Mouse (Mus musculus) left cerebral cortex, postnatal 14 days (tissue): Measurements from ENCODE around the gene Bglap. TPM values are rescaled to one million over a fixed set of nuclear protein-coding genes. Genes with fewer than 3 reads are reported as not detected.
"Not testable (repeated sequence)": the region's sequence is repeated elsewhere in the genome, so short reads cannot be mapped to it uniquely, and the experiment has no call there.

Experiments
- DNase-seq, 2 experiments: peaks; one replicate each; pipeline ENCODE4 v3.0.0; 2021 to 2022; ENCODE audit warnings: low spot score in 2 of 2, mixed read lengths in 1 of 2
- intact Hi-C: fragments of 180-260 bp; cut with DNase I; formaldehyde crosslinking; loops from one replicate; pipeline ENCODE4 v1.15.1; 2025
- long read RNA-seq, 2 experiments: library from polyadenylated mRNA; stranded (forward); transcript quantifications; one replicate each; pipeline ENCODE4 v2.0.0; 2021
- total RNA-seq, 2 experiments: library from RNA; stranded (reverse); gene quantifications; 2 replicates each; pipeline ENCODE4 v1.2.3; 2021

The Bglap gene
- 1 to 10 TPM; 1.5 to 1.8 TPM for total RNA-seq
- long read RNA-seq, experiment 1, partial matches to known transcripts: 0 of 1 reads
- long read RNA-seq, experiment 1, other reads (novel, unspliced or antisense): 0 of 1 reads
- long read RNA-seq, experiment 2: 0 reads

GRCm38 (mm10) chr3:88384364-88384763 is at the start of gene Bglap:
Gene Bglap (minus strand): TSS chr3:88384464.
- intact Hi-C loops: no loop called here
- no peak for DNase-seq

DNA sequence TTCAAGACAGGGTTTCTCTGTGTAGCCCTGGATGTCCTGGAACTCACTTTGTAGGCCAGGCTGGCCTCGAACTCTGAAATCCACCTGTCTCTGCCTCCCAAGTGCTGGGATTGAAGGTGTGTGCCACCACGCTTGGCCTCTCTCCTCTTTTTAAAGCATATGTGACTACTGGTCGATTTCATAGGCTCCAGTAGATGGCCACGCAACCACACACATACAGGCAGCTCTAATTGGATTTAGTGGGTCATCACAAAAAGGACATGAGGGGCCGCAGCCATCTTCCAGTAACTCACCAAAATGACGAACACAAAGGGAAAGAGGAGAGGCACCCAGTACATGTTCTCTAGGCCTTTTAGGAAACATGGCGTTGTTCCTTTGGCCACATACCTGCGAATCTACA is 44.4 kb upstream of the Bglap start:
- DNase-seq: not testable (repeated sequence)

DNA sequence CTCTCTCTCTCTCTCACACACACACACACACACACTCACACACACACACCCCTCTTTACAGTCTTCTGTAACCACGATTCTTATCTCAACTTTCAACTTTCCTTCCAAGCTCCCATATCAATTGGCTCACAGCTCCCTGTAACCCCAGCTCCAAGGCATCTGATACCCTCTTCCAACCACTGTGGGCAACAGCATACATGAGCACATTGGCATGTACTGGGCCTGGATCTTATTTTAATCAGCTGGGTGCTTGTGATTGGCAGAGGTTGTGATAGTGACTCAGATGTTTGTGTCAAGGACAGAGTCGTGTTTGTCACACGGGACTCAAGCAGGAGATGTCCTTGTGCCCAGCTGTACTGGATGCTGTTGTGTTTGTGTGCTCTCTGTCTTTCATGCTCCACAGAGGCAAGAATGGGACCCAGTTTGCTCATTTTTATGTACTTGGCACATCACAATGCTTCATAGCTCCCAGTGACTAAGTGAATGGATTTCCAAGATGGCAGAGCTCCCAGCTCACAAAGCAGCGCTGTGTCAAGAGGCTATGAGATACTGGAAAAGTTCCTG is 43.2 kb upstream of the Bglap start:
- intact Hi-C loops: no loop called here
- no peak for DNase-seq

More for the DNA sequence above, 44.4 kb upstream of the Bglap start:
- intact Hi-C loops: not testable (repeated sequence)

DNA sequence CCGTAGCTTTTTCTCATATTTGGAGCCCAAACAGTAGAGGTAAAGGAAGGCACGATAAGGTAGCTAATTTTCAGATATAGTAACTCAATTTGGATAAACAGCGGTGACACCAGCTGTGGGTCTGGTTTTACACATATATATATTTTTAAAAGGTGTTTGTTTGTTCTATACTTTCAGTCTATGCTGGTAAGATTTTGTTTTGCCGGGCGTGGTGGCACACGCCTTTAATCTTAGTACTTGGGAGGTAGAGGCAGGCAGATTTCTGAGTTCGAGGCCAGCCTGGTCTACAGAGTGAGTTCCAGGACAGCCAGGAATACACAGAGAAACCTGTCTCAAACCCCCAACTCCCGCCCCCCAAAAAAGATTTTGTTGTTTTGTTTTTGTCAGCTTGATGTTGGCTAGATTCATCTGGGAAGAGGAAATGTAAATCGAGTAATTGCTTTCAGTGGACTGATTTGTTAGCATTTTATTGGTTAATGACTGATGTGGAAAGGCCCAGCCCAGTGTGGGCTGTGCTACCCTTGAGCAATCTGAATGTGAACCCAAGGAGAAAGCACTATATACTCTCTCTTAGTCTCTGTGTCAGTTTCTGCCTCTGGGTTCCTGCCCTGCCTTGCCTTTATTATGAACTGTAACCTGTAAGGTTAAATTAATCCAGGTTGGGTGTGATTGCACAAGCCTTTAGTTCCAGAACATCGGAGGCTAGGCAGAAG is 41.6 kb upstream of the Bglap start:
- intact Hi-C loops: no loop called here
- DNase-seq: no peak

DNA sequence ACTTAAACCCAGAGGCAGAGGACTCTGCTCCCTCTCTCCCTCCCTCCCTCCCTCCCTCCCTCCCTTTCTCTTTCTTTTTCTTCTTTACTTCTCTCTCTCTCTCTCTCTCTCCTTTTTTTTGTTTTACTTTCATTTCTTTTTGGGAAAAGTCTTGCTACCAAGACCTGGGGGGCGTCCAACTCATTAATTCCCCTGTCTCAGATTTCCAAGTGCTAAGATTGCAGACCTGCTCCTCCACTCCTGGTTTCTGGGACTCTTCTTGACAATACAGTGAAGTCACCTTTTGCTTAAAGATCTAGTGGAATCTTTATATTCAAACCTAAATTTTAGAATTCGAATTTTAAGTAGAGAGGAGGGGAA is 41.0 kb upstream of the Bglap start:
- intact Hi-C loops: no loop called here

DNA sequence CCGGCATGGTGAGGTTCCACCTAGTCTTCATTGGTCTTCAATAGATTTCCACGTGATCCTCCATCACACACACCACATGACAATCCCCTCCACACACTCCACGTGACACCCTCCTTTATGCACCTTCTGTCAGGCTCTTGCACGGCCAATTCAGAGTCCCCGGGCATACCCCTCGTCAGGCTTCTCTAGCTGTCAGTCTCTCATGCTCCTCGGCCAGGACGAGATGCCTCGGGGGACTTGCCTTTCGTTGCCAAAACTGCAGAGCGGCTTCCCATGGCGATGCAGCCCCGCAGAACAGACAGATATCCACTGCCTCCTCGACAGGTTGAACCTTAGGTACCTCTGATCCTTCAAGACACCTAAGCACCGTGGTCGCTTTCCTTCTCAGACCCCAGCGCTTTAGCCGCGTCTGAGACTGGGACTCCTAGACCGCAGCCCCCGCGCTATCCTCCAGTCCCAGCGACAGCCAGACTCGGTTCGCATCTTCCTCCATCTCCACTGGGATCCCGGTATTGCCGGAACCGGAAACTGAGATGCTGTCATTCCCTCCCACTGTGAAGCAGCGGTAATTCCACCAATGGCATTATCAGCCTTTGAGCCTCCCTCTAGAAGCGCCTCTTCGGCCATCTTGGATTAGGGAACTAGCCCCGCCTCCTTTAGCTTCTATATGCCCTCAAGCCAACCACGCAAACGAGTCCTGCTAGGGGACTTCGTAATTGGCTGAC is 40.5 kb upstream of the Bglap start, which contains the start of gene Slc25a44:
Gene Slc25a44 (minus strand): TSS at position 535 of the 725 bp plus-strand sequence.
- intact Hi-C loops: no loop called here
- peak; percentile 94 to 98 for DNase-seq

More for the DNA sequence above, 41.0 kb upstream of the Bglap start:
- no peak for DNase-seq

- peak in 1 of 2 experiments; percentile 75 for DNase-seq
- intact Hi-C loops: no loop called here
Measured at GRCm38 (mm10) chr3:88422020-88422720, 37.9 kb upstream of the Bglap start.

DNA sequence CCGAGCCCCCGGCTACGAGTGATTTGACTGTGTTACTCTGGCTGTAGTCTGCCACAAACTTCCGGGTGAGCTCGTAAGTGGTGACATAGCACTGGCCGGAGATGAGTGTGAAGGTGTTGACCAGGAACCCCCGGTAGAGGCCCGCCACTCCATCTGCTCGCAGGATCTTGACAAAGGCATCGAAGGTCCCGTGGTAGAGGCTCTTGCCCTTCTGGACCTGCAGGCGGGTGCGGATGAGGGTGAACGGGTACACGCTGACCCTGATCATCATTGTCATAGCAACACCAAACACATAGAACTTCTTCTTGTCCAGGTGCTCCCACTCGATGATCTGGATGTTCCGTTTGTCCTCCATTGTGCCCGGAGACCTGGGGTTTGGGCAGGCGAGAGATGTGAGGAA is 36.5 kb upstream of the Bglap start:
- DNase-seq: no peak
- intact Hi-C loops: no loop called here

DNA sequence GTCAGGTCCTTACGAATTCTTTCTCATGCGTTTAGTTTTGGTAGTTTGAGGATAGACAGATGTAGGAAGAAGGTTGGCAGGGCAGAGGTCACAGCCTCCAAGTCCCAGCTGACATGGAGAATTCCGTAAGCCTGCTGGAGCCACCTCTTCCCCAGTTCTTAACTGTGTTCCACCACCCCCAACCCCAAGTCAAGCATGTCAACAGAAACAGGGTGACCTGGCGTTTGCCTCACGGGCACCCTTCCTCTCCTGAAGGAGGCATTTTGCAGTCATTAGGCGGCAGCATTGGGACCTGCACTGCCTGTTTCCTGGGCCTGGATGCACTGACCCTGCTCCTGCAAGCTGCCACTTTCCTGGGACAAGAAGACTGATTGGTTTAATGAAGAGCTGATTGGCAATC is 33.8 kb upstream of the Bglap start:
- no peak for DNase-seq
- intact Hi-C loops: no loop called here

DNA sequence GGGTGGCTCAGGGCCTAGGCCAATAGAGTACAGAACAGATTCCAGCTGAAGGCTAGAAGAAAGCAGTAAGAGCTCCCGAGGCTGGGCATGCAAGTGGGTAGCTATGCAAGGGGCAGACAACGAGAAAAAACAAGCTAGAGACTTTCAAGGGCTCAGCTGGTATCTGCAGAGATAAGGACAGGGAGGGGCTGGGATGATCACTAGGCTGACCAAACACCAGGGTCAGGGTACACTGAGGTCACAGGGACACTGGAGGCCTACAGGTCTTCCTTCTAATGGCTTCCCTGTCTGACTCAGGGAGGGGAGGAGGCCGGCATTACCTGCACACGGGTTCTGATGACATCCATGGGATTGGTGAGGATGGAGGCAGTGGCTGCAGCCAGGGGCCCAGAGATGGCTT is 31.4 kb upstream of the Bglap start:
- DNase-seq: no peak
- intact Hi-C loops: no loop called here

DNA sequence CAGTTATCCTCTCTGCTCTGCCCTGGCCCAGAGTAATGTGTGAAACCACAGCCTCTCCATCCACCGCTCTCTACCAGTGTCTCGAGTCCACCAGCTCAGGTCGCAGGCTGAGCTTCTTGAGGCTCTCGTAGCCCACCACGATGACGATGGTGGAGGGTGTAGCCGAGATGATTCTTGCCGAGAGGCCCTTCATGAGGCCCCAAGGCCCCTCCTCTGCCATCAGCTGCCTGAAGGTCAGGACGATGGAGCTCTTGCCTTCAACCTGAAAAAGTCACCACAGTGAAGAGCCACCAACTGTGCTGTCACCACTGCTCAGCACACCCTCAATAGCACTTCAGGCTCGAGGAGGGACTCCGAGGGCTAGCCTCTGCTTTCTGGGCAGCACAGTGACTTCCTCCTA is 28.4 kb upstream of the Bglap start:
- intact Hi-C loops: no loop called here
- no peak for DNase-seq

GRCm38 (mm10) chr3:88411681-88412080 is 27.4 kb upstream of the Bglap start:
- no peak for DNase-seq
- intact Hi-C loops: no loop called here

DNA sequence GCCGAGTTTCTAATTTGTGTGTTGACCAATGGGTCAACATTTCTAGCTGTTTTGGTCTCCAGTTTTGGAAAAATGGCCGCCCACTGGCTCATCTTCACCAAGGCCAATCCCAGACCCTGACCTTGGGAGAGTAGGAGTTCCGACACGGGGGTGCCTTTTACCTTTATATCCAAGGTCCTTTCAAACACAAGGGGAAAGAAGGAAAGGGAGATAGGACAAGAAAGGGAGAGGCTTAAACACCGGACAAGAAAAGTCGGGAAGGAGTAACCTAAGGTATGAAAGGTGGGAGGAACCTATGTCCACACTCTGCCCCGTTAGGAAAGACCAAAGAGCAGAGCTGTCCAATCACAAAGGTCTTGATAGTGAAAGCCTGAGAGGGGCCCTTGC is 26.4 kb upstream of the Bglap start:
- no peak for DNase-seq

GRCm38 (mm10) chr3:88409741-88410644 is 25.7 kb upstream of the Bglap start, which contains the start of gene Pmf1:
Gene Pmf1 (minus strand): TSS chr3:88410331.
- intact Hi-C loops: loop anchor here (5.0 kb wide), 1 partner anchor 117 kb away; no protein-coding TSS in a partner anchor
- DNase-seq: peak; percentile 89 to 93

More for the DNA sequence above, 26.4 kb upstream of the Bglap start:
- intact Hi-C loops: no loop called here

DNA sequence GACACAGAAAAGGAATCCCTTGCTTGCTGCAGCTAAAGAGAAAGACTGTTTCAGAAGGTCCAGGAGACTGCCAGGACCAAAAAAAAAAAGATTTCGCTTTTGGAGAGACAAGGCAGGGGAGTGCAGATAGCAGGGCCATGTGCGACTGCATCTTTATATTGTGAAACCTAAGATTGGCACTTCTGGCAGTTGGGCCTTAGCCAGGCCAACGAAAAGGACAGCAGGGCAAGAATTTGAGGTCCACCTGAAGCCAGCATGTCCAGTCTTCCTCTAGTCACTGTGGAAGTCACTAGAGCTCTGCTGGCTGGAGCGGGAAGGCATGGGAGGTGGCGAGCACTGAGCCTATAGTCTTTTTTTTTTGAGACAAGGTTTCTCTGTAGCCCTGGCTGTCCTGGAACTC is 24.7 kb upstream of the Bglap start:
- DNase-seq: no peak
- intact Hi-C loops: loop anchor here (5.0 kb wide), 1 partner anchor 118 kb away; no protein-coding TSS in a partner anchor

DNA sequence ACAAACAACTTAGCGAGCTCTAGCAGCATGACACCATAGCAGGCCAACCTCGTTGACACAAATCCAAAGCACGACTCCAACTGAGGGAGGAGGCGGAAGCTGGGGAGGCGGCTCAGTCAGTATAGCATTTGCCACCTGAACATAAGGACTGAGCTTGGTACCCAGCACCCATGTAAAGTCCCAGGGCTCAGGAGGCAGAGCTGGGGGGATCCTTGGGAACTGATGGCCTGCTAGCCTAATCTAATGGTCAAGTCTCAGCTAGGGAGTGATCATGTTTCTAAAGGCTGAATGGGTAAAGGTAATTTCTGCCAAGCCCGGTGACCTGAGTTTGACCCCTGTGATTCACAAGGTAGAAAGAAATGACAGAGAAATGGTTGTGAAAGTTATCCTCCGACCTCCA is 23.3 kb upstream of the Bglap start:
- DNase-seq: no peak
- intact Hi-C loops: loop anchor here (1.0 to 5.0 kb wide), 2 partner anchors 60 to 120 kb away; no protein-coding TSS in a partner anchor

GRCm38 (mm10) chr3:88407090-88407489 is 22.8 kb upstream of the Bglap start:
- peak; percentile 78 to 87 for DNase-seq
- intact Hi-C loops: loop anchor here (1.0 to 5.0 kb wide), 2 partner anchors 60 to 120 kb away; no protein-coding TSS in a partner anchor

DNA sequence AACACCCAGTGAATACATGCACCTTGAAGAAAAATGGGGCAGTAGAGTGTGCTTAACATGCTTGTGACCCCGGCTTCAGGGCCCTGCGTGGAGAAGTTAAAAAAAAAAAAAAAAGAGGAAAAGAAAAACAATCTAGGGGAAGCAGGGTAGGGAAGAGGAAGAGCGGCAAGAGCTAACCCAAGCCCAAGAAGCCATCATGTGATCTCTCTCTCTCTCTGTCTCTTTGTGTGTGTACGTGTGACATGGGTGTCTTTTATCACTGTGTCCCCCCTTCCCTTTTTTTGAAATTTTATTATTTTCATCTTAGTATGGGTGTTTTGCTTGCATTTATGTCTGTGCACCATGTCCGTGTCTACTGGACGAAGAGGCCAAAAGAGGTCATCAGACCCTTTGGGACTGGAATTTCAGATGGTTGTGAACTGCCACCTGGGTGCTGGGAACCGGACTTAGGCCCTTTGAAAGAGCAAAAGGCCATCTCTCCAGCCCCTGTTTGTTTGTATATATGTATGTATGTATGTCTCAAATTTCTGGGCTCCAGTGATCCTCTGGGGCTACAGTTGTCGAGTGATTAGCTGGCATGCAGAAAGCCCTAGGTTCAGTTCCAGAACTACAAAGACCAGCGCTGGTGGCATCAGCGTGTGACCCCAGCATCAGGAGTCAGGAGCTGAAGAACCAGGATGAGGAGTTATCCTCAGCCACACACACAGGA is 19.4 kb upstream of the Bglap start:
- intact Hi-C loops: no loop called here
- DNase-seq: no peak
